Comparison of ENCODE assay signal across 8 mouse cellular contexts in the genomic region with DNA sequence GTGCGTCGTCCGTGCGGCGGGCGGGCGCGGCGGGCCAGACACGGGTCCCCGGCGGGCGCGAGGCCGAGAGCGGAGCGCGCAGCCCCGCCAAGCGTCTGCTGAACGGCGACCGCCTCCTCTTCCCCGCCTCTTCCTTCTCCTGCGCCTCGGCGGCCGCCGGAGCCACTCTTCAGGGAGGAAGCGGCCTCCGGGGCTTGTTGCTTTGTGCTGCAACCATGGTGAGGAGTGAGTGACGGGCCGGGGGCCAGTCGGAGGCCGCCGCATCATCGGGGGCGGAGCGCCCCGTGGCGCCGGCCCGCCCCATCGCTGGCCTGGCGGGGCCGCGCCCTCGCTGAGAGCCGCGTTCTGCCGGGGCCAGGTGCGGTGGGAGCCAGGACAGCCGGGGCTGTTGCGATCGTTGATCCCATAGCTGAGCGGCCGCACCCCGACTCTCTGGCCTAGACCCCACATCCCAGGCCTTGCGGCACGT. TPM values are rescaled to one million over a fixed set of nuclear protein-coding genes. Genes with fewer than 3 reads are reported as not detected.
A peak's percentile ranks its signal among the peaks of the same experiment; 100 is the strongest.
DNase-seq lines count a peak whose midpoint lies in the region; ATAC-seq and TF ChIP-seq lines count a peak whose summit lies in the region.

No protein-coding gene starts in this region.

- ATAC-seq in granulocyte monocyte progenitor cell, adult 5-6 weeks (replicated peaks; ENCODE audit: poor library complexity, severe bottlenecking) = peak; percentile 80
- ATAC-seq in intestine, postnatal 0 days = peak; percentile 98

- H3K4me2 ChIP-seq in intestine, postnatal 0 days (replicated peaks; ENCODE audit: low read depth) = peak overlapping the region; percentile 92

- H3K27ac ChIP-seq in embryonic facial prominence, embryonic 10.5 days (replicated peaks) = peak overlapping the region; percentile 97
- H3K27ac ChIP-seq in intestine, postnatal 0 days (ENCODE audit: low read depth, low read length) = peak overlapping the region; percentile 99
- peak overlapping the region; percentile 96 for H3K27ac ChIP-seq in midbrain, embryonic 10.5 days (replicated peaks)

- peaks cover 15% of the 10 kb centered on the region for H3K27me3 ChIP-seq in embryonic facial prominence, embryonic 10.5 days (replicated peaks; ENCODE audit: low read depth, poor library complexity, severe bottlenecking)
- H3K27me3 ChIP-seq in intestine, postnatal 0 days (replicated peaks; ENCODE audit: control insufficient read depth, insufficient read depth, low read length) = no peaks in the 10 kb centered on the region
- peaks cover 26% of the 10 kb centered on the region for H3K27me3 ChIP-seq in midbrain, embryonic 10.5 days (ENCODE audit: low read depth, poor library complexity, severe bottlenecking)

- H3K9me3 ChIP-seq in embryonic facial prominence, embryonic 10.5 days = no peaks in the 10 kb centered on the region
- no peaks in the 10 kb centered on the region for H3K9me3 ChIP-seq in intestine, postnatal 0 days (ENCODE audit: control insufficient read depth)
- H3K9me3 ChIP-seq in midbrain, embryonic 10.5 days (replicated peaks) = no peaks in the 10 kb centered on the region

- peaks cover 51% of the 10 kb centered on the region for H3K4me1 ChIP-seq in embryonic facial prominence, embryonic 10.5 days
- peaks cover 15% of the 10 kb centered on the region; the same call in 1 of the 2 replicates for H3K4me1 ChIP-seq in intestine, postnatal 0 days (replicated peaks; ENCODE audit: control insufficient read depth, insufficient read depth, low read length)
- peaks cover 45% of the 10 kb centered on the region for H3K4me1 ChIP-seq in midbrain, embryonic 10.5 days

- intact Hi-C loops in left cerebral cortex, postnatal 36 days (cut with DNase I) = loop anchor here (2.0 to 10.0 kb wide), 4 partner anchors 35 to 278 kb away; a partner anchor contains a TSS

- peak overlapping the region; percentile 93 for H3K4me3 ChIP-seq in embryonic facial prominence, embryonic 10.5 days
- H3K4me3 ChIP-seq in intestine, postnatal 0 days (ENCODE audit: low read depth, low read length) = peak overlapping the region; percentile 91
- peak overlapping the region; percentile 93 for H3K4me3 ChIP-seq in midbrain, embryonic 10.5 days

- peak overlapping the region; percentile 95 for H3K9ac ChIP-seq in intestine, postnatal 0 days (ENCODE audit: low read depth, low read length)

- WGBS in embryonic facial prominence, embryonic 10.5 days = under 1% methylated on average over 60 of the region's 60 CpGs
- 1% methylated on average over 47 of the region's 60 CpGs for WGBS in intestine, postnatal 0 days
- WGBS in midbrain, embryonic 10.5 days = 2% methylated on average over 60 of the region's 60 CpGs

- H3K36me3 ChIP-seq in embryonic facial prominence, embryonic 10.5 days (replicated peaks) = no peaks in the 10 kb centered on the region
- H3K36me3 ChIP-seq in intestine, postnatal 0 days (ENCODE audit: control insufficient read depth, insufficient read depth) = no peaks in the 10 kb centered on the region
- H3K36me3 ChIP-seq in midbrain, embryonic 10.5 days = no peaks in the 10 kb centered on the region

- peak; percentile 97 for DNase-seq in adrenal gland, postnatal 14 days
- DNase-seq in embryonic facial prominence, embryonic 10.5 days (ENCODE audit: low spot score) = peak; percentile 96
- DNase-seq in left cerebral cortex, postnatal 36 days (ENCODE audit: low spot score in 2 of 2) = peak; percentile 96 to 97
- DNase-seq in midbrain, embryonic 10.5 days (ENCODE audit: low spot score) = peak; percentile 94
- peak; percentile 94 for DNase-seq in right cerebral cortex, postnatal 36 days (ENCODE audit: low spot score in 2 of 2)
- peak; percentile 94 for DNase-seq in yolk sac, embryonic 10.5 days (ENCODE audit: low spot score)

- no peak for TF ChIP-seq CTCF in intestine, postnatal 0 days (IDR thresholded peaks at IDR 0.05; ENCODE audit: low read depth)

RNA-seq across cellular contexts. Expression of a gene that starts 0.8 kb away (rescaled TPM):
- 27.2 and 31.4 TPM in 2 replicates for total RNA-seq in adrenal gland, postnatal 14 days (2021)
- 5.0 and 5.8 TPM in 2 replicates for polyA plus RNA-seq in embryonic facial prominence, embryonic 10.5 days (2016; fragmentation: Nextera tagmentation; extraction: Ambion mirVana)
- total RNA-seq in granulocyte monocyte progenitor cell, adult 5-6 weeks (2014; fragmentation: Nextera tagmentation) = 17.4 and 19.4 TPM in 2 replicates
- total RNA-seq in granulocyte monocyte progenitor cell, adult 5-6 weeks (2017) = 15.5 and 21.0 TPM in 2 replicates
- polyA plus RNA-seq in intestine, postnatal 0 days (2015; fragmentation: Nextera tagmentation; extraction: Ambion mirVana) = 3.2 and 4.1 TPM in 2 replicates
- 100 to 1,000 TPM; 114 to 136 TPM for total RNA-seq in left cerebral cortex, postnatal 36 days (2021)
- 3.9 and 5.0 TPM in 2 replicates for polyA plus RNA-seq in midbrain, embryonic 10.5 days (2016; fragmentation: Nextera tagmentation; extraction: Ambion mirVana)

RNA-seq across cellular contexts. Expression of a gene that starts 49.3 kb away (rescaled TPM):
- total RNA-seq in adrenal gland, postnatal 14 days (2021) = not detected in 2 replicates
- 0.10 TPM in 1 of 2 replicates, not detected in the other for polyA plus RNA-seq in embryonic facial prominence, embryonic 10.5 days (2016; fragmentation: Nextera tagmentation; extraction: Ambion mirVana)
- not detected in 2 replicates for total RNA-seq in granulocyte monocyte progenitor cell, adult 5-6 weeks (2014; fragmentation: Nextera tagmentation)
- not detected in 2 replicates for total RNA-seq in granulocyte monocyte progenitor cell, adult 5-6 weeks (2017)
- polyA plus RNA-seq in intestine, postnatal 0 days (2015; fragmentation: Nextera tagmentation; extraction: Ambion mirVana) = not detected in 2 replicates
- total RNA-seq in left cerebral cortex, postnatal 36 days (2021) = not detected
- polyA plus RNA-seq in midbrain, embryonic 10.5 days (2016; fragmentation: Nextera tagmentation; extraction: Ambion mirVana) = 0.14 TPM in 1 of 2 replicates, not detected in the other

Comparison
In these comparisons a context has a peak if more than half of its experiments do, and no peak if none do; other contexts are left out.
1. Peak in every context shown above with its lines: DNase-seq, ATAC-seq, H3K4me3 ChIP-seq and H3K27ac ChIP-seq.